ENCODE assay signal across 8 mouse cellular contexts in genomic region chr1:161968589-161969407, GRCm38 (mm10). TPM values are rescaled to one million over a fixed set of nuclear protein-coding genes. Genes with fewer than 3 reads are reported as not detected.
DNase-seq lines count a peak whose midpoint lies in the region; ATAC-seq and TF ChIP-seq lines count a peak whose summit lies in the region.

Gene Pigc (plus strand): TSS chr1:161969186.

- H3K9me3 ChIP-seq in CH12.LX (replicated peaks; ENCODE audit: low read length) = no peaks in the 10 kb centered on the region
- H3K9me3 ChIP-seq in forebrain, embryonic 11.5 days (ENCODE audit: control insufficient read depth, low read length) = no peaks in the 10 kb centered on the region
- no peaks in the 10 kb centered on the region for H3K9me3 ChIP-seq in heart, embryonic 16.5 days (replicated peaks; ENCODE audit: control insufficient read depth, low read length)
- no peaks in the 10 kb centered on the region for H3K9me3 ChIP-seq in liver, embryonic 15.5 days (replicated peaks)
- no peaks in the 10 kb centered on the region for H3K9me3 ChIP-seq in neural tube, embryonic 12.5 days

- peak; percentile 94 for DNase-seq in CH12.LX (ENCODE audit: extremely low read depth)
- DNase-seq in c-Kit-positive CD71-positive TER-119-negative erythroid progenitor cells, embryonic 14.5 days (ENCODE audit: low read depth) = peak; percentile 70
- peak; percentile 96 for DNase-seq in forebrain, embryonic 11.5 days (ENCODE audit: low spot score)
- peak; percentile 96 for DNase-seq in kidney, postnatal 36 days
- DNase-seq in telencephalon, adult 2 months (ENCODE audit: low read depth, low spot score) = peak; percentile 94

- in situ Hi-C loops in CH12.LX (cut with MboI; ENCODE audit: low pct_ligation_motif_present, low pct_unique_long_range_greater_than_20kb, low sequenced_read_pairs) = loop anchor here (10.0 to 25.0 kb wide), 2 partner anchors 84 to 581 kb away; partner anchors contain the start of gene Tnfsf4

- 4% methylated on average over 38 of the region's 38 CpGs for WGBS in forebrain, embryonic 11.5 days
- WGBS in heart, embryonic 16.5 days = 2% methylated on average over 38 of the region's 38 CpGs
- WGBS in liver, embryonic 15.5 days (ENCODE audit: insufficient replicate concordance) = 5% methylated on average over 38 of the region's 38 CpGs
- WGBS in neural tube, embryonic 12.5 days = 5% methylated on average over 38 of the region's 38 CpGs

- H3K79me2 ChIP-seq in CH12.LX (replicated peaks; ENCODE audit: control insufficient read depth, extremely low read depth, insufficient read depth, poor library complexity, severe bottlenecking) = peaks cover 8% of the 10 kb centered on the region

- ATAC-seq in forebrain, embryonic 11.5 days (replicated peaks; ENCODE audit: low FRiP score) = peak; percentile 99
- peak; percentile 98 for ATAC-seq in heart, embryonic 16.5 days (replicated peaks; ENCODE audit: extremely low read depth, insufficient read depth, low FRiP score)
- peak; percentile 94 for ATAC-seq in liver, embryonic 15.5 days (ENCODE audit: insufficient read depth)
- ATAC-seq in neural tube, embryonic 12.5 days (ENCODE audit: low FRiP score, low read depth) = peak; percentile 99

- peak within 1 kb of the TSS; percentile 45 for H3K9ac ChIP-seq in CH12.LX (ENCODE audit: insufficient read depth, low read depth)
- peak within 1 kb of the TSS; percentile 68 for H3K9ac ChIP-seq in forebrain, embryonic 11.5 days (ENCODE audit: low read length)
- peak within 1 kb of the TSS; percentile 91 for H3K9ac ChIP-seq in heart, embryonic 16.5 days (ENCODE audit: low read length)
- peak within 1 kb of the TSS; percentile 94 for H3K9ac ChIP-seq in liver, embryonic 15.5 days
- H3K9ac ChIP-seq in neural tube, embryonic 12.5 days = peak within 1 kb of the TSS; percentile 64

- TF ChIP-seq POLR2A in CH12.LX (IDR thresholded peaks at IDR 0.05; ENCODE audit: low read depth, low read length) = peak; percentile 67

- H3K27me3 ChIP-seq in CH12.LX (replicated peaks) = no peaks in the 10 kb centered on the region
- H3K27me3 ChIP-seq in forebrain, embryonic 11.5 days (ENCODE audit: control insufficient read depth, insufficient read depth, low read length) = no peaks in the 10 kb centered on the region
- H3K27me3 ChIP-seq in heart, embryonic 16.5 days (ENCODE audit: control insufficient read depth, insufficient read depth, low read length) = no peaks in the 10 kb centered on the region
- peaks cover 9% of the 10 kb centered on the region for H3K27me3 ChIP-seq in liver, embryonic 15.5 days
- H3K27me3 ChIP-seq in neural tube, embryonic 12.5 days (replicated peaks) = no peaks in the 10 kb centered on the region

- no peak; the same call in 1 of the 2 replicates for TF ChIP-seq EP300 in CH12.LX (IDR thresholded peaks at IDR 0.05; ENCODE audit: low read length)

- peak; percentile 12 to 82; a peak in 2 of 4 replicates for TF ChIP-seq CTCF in CH12.LX (conservative IDR thresholded peaks at IDR 0.05 in 1 of 2, IDR thresholded peaks at IDR 0.05 in 1 of 2; ENCODE audit: low read depth in 2 of 2, low read length in 2 of 2)

- H3K4me3 ChIP-seq in CH12.LX (replicated peaks in 1 of 3; ENCODE audit: low read depth in 2 of 3, low read length in 2 of 3, poor library complexity in 1 of 3) = peak within 1 kb of the TSS; percentile 67 to 79 (median 70)
- H3K4me3 ChIP-seq in forebrain, embryonic 11.5 days (ENCODE audit: low read depth, low read length) = peak within 1 kb of the TSS; percentile 51
- H3K4me3 ChIP-seq in heart, embryonic 16.5 days (ENCODE audit: low read length) = peak within 1 kb of the TSS; percentile 91
- H3K4me3 ChIP-seq in liver, embryonic 15.5 days (replicated peaks) = peak within 1 kb of the TSS; percentile 95
- peak within 1 kb of the TSS; percentile 54 for H3K4me3 ChIP-seq in neural tube, embryonic 12.5 days

- peak within 1 kb of the TSS; percentile 82 for H3K4me2 ChIP-seq in CH12.LX (ENCODE audit: insufficient read depth, low read depth, poor library complexity, severe bottlenecking)
- peak within 1 kb of the TSS; percentile 42 for H3K4me2 ChIP-seq in forebrain, embryonic 11.5 days (ENCODE audit: low read depth, low read length, severe bottlenecking)
- H3K4me2 ChIP-seq in heart, embryonic 16.5 days (ENCODE audit: low read depth, low read length) = peak within 1 kb of the TSS; percentile 75
- peak within 1 kb of the TSS; percentile 79 for H3K4me2 ChIP-seq in liver, embryonic 15.5 days
- peak within 1 kb of the TSS; percentile 64 for H3K4me2 ChIP-seq in neural tube, embryonic 12.5 days (replicated peaks)

- peaks cover under 1 to 33% of the 10 kb centered on the region in 2 experiments; a peak in 3 of 4 replicates for H3K4me1 ChIP-seq in CH12.LX (ENCODE audit: control insufficient read depth in 1 of 2, insufficient read depth in 2 of 2)
- H3K4me1 ChIP-seq in forebrain, embryonic 11.5 days (replicated peaks; ENCODE audit: control insufficient read depth, insufficient read depth, low read length) = no peaks in the 10 kb centered on the region
- H3K4me1 ChIP-seq in heart, embryonic 16.5 days (ENCODE audit: control insufficient read depth, insufficient read depth, low read length) = peaks cover 15% of the 10 kb centered on the region
- peaks cover 21% of the 10 kb centered on the region for H3K4me1 ChIP-seq in liver, embryonic 15.5 days (replicated peaks)
- H3K4me1 ChIP-seq in neural tube, embryonic 12.5 days = peaks cover 12% of the 10 kb centered on the region

- peaks cover 4 to 18% of the 10 kb centered on the region in 2 experiments for H3K36me3 ChIP-seq in CH12.LX (replicated peaks in 1 of 2; ENCODE audit: control insufficient read depth in 1 of 2, insufficient read depth in 1 of 2, low read length in 1 of 2)
- H3K36me3 ChIP-seq in forebrain, embryonic 11.5 days (ENCODE audit: control insufficient read depth, insufficient read depth, low read length) = no peaks in the 10 kb centered on the region
- H3K36me3 ChIP-seq in heart, embryonic 16.5 days (ENCODE audit: control insufficient read depth, insufficient read depth) = peaks cover 7% of the 10 kb centered on the region; the same call in 1 of the 2 replicates
- peaks cover 8% of the 10 kb centered on the region for H3K36me3 ChIP-seq in liver, embryonic 15.5 days (replicated peaks)
- H3K36me3 ChIP-seq in neural tube, embryonic 12.5 days = peaks cover 6% of the 10 kb centered on the region; the same call in 1 of the 2 replicates

- TF ChIP-seq RAD21 in CH12.LX (IDR thresholded peaks at IDR 0.05; ENCODE audit: low read depth, low read length) = peak; percentile 62

- dilution Hi-C loops in CH12.LX (cut with MboI; ENCODE audit: extremely low pct_ligation_motif_present, extremely low pct_unique_long_range_greater_than_20kb, low sequenced_read_pairs) = no loop called here

- peak within 1 kb of the TSS; percentile 7; the same call in 1 of the 2 replicates for H3K27ac ChIP-seq in CH12.LX (ENCODE audit: insufficient read depth, low read depth)
- no peak within 1 kb of the TSS for H3K27ac ChIP-seq in forebrain, embryonic 11.5 days (ENCODE audit: low read depth, low read length)
- H3K27ac ChIP-seq in heart, embryonic 16.5 days (ENCODE audit: low read length) = peak within 1 kb of the TSS; percentile 84
- H3K27ac ChIP-seq in liver, embryonic 15.5 days (replicated peaks) = peak within 1 kb of the TSS; percentile 83
- 0 out of 2 replicates have a peak within 1 kb of the TSS, but pooled peaks have one; percentile 38 for H3K27ac ChIP-seq in neural tube, embryonic 12.5 days

TF ChIP-seq in CH12.LX, 34 proteins besides CTCF, POLR2A, EP300 and RAD21 (continues in another document):
- TF ChIP-seq ELF1 (IDR thresholded peaks at IDR 0.05; ENCODE audit: low read depth, low read length) (peak; percentile 94), ETS1 (conservative IDR thresholded peaks at IDR 0.05; ENCODE audit: low read depth, low read length) (peak; percentile 37; the same call in 1 of the 2 replicates), TBP (conservative IDR thresholded peaks at IDR 0.05; ENCODE audit: low read depth, low read length) (0 out of 2 replicates have a peak, but pooled peaks have one; percentile 22), MAFK (IDR thresholded peaks at IDR 0.05; ENCODE audit: insufficient replicate concordance, low read length) (no peak), E2F4 (IDR thresholded peaks at IDR 0.05; ENCODE audit: insufficient replicate concordance, low read depth, low read length) (no peak), ZMIZ1 (IDR thresholded peaks at IDR 0.05; ENCODE audit: low read depth, low read length) (peak; percentile 68), USF2 (conservative IDR thresholded peaks at IDR 0.05; ENCODE audit: low read depth, low read length) (no peak), MXI1 (IDR thresholded peaks at IDR 0.05; ENCODE audit: low read depth, low read length) (peak; percentile 79), CHD2 (IDR thresholded peaks at IDR 0.05; ENCODE audit: low read length) (peak; percentile 86), NELFE (IDR thresholded peaks at IDR 0.05; ENCODE audit: low read depth, low read length) (peak; percentile 74), BHLHE40 (IDR thresholded peaks at IDR 0.05; ENCODE audit: low read depth, low read length) (peak; percentile 22; the same call in 1 of the 2 replicates), JUN (IDR thresholded peaks at IDR 0.05; ENCODE audit: insufficient read depth, low read depth, low read length) (no peak), ZKSCAN1 (IDR thresholded peaks at IDR 0.05; ENCODE audit: borderline replicate concordance, low read depth, low read length) (no peak), JUND (conservative IDR thresholded peaks at IDR 0.05; ENCODE audit: low read depth, low read length) (no peak), USF1 (IDR thresholded peaks at IDR 0.05; ENCODE audit: low read depth, low read length) (no peak), POLR2AphosphoS2 (IDR thresholded peaks at IDR 0.05; ENCODE audit: low read depth, low read length) (no peak), KAT2A (IDR thresholded peaks at IDR 0.05; ENCODE audit: insufficient replicate concordance, low read length) (peak; percentile 88; the same call in 1 of the 2 replicates), CHD1 (IDR thresholded peaks at IDR 0.05; ENCODE audit: low read depth, low read length) (no peak), UBTF (IDR thresholded peaks at IDR 0.05; ENCODE audit: low read depth, low read length) (no peak), MAX (IDR thresholded peaks at IDR 0.05; ENCODE audit: low read length) (peak; percentile 73), HCFC1 (IDR thresholded peaks at IDR 0.05; ENCODE audit: low read depth, low read length) (peak; percentile 93)

RNA-seq across cellular contexts. Expression of gene Pigc, which starts in this region (rescaled TPM):
- total RNA-seq in CH12.LX (2012; rRNA removed) (11.6 and 11.7 TPM in 2 replicates), CH12.LX (2014; rRNA removed) (15.8 and 17.4 TPM in 2 replicates)
- 12.4 and 15.9 TPM in 2 replicates for polyA plus RNA-seq in CH12.LX (2012; ENCODE audit: insufficient read length, low read depth)
- polyA plus RNA-seq in forebrain, embryonic 11.5 days (2014; fragmentation: Nextera tagmentation; extraction: Ambion mirVana) = 30.1 and 30.6 TPM in 2 replicates
- 27.0 and 31.7 TPM in 2 replicates for polyA plus RNA-seq in heart, embryonic 16.5 days (2015; fragmentation: Nextera tagmentation; extraction: Ambion mirVana)
- 9.3 and 11.6 TPM in 2 replicates for polyA plus RNA-seq in liver, embryonic 15.5 days (2015; fragmentation: Nextera tagmentation; extraction: Ambion mirVana)
- polyA plus RNA-seq in neural tube, embryonic 12.5 days (2016; fragmentation: Nextera tagmentation; extraction: Ambion mirVana) = 34.9 and 35.7 TPM in 2 replicates
